Mouse (Mus musculus): ENCODE data around the gene Ccdc3. TPM values are rescaled to one million over a fixed set of nuclear protein-coding genes. Genes with fewer than 3 reads are reported as not detected.

Ccdc3 gene
- polyA plus RNA-seq, 1 experiment = 0.96 TPM

GRCm38 (mm10) chr2:5101743-5102245, 35.8 kb upstream of the Ccdc3 start:
- TF ChIP-seq CTCF (IDR thresholded peaks at IDR 0.05; ENCODE audit: extremely low read depth, insufficient read depth, insufficient read length, insufficient replicate concordance) (no peak), POLR2A (IDR thresholded peaks at IDR 0.05; ENCODE audit: low read depth, low read length) (no peak)
- 80% methylated on average over 10 of the region's 10 CpGs for WGBS
- Histone ChIP-seq H3K4me3 (ENCODE audit: extremely low read depth, insufficient read depth, insufficient read length) (no peak overlapping the region), H3K27me3 (ENCODE audit: control insufficient read depth, insufficient read depth, low read length) (peaks cover 1% of the 10 kb centered on the region; the same call in 1 of the 2 replicates), H3K36me3 (ENCODE audit: control insufficient read depth, insufficient read depth, low read length) (no peaks in the 10 kb centered on the region), H3K27ac (ENCODE audit: insufficient read depth, low read length) (no peak overlapping the region), H3K4me1 (ENCODE audit: control insufficient read depth, insufficient read depth, insufficient read length) (no peaks in the 10 kb centered on the region)
- no peak for DNase-seq (ENCODE audit: low read depth in 1 of 2, low spot score in 2 of 2)

- H3K4me1 ChIP-seq (ENCODE audit: control insufficient read depth, insufficient read depth, insufficient read length) = no peaks in the 10 kb centered on the region
- H3K27ac ChIP-seq (ENCODE audit: insufficient read depth, low read length) = no peak overlapping the region
- DNase-seq (ENCODE audit: low read depth in 1 of 2, low spot score in 2 of 2) = no peak
- peaks cover 1% of the 10 kb centered on the region; the same call in 1 of the 2 replicates for H3K27me3 ChIP-seq (ENCODE audit: control insufficient read depth, insufficient read depth, low read length)
- WGBS = 68% methylated on average over 1 of the region's 1 CpGs
- H3K4me3 ChIP-seq (ENCODE audit: extremely low read depth, insufficient read depth, insufficient read length) = no peak overlapping the region
- no peak for TF ChIP-seq CTCF (IDR thresholded peaks at IDR 0.05; ENCODE audit: extremely low read depth, insufficient read depth, insufficient read length, insufficient replicate concordance)
- H3K36me3 ChIP-seq (ENCODE audit: control insufficient read depth, insufficient read depth, low read length) = no peaks in the 10 kb centered on the region
These were observed 34.7 kb upstream of the Ccdc3 start for GRCm38 (mm10) chr2:5102891-5103290.

- H3K36me3 ChIP-seq (ENCODE audit: control insufficient read depth, insufficient read depth, low read length) = no peaks in the 10 kb centered on the region
- H3K27ac ChIP-seq (ENCODE audit: insufficient read depth, low read length) = no peak overlapping the region
- no peak overlapping the region for H3K4me3 ChIP-seq (ENCODE audit: extremely low read depth, insufficient read depth, insufficient read length)
- H3K27me3 ChIP-seq (ENCODE audit: control insufficient read depth, insufficient read depth, low read length) = no peaks in the 10 kb centered on the region
- no peaks in the 10 kb centered on the region for H3K4me1 ChIP-seq (ENCODE audit: control insufficient read depth, insufficient read depth, insufficient read length)
- no peak for DNase-seq (ENCODE audit: low read depth in 1 of 2, low spot score in 2 of 2)
- 44% methylated on average over 8 of the region's 8 CpGs for WGBS
- no peak for TF ChIP-seq POLR2A (IDR thresholded peaks at IDR 0.05; ENCODE audit: low read depth, low read length)
- no peak for TF ChIP-seq CTCF (IDR thresholded peaks at IDR 0.05; ENCODE audit: extremely low read depth, insufficient read depth, insufficient read length, insufficient replicate concordance)
These were observed 24.7 kb upstream of the Ccdc3 start for GRCm38 (mm10) chr2:5112785-5113291.

GRCm38 (mm10) chr2:5114386-5114785, 23.2 kb upstream of the Ccdc3 start:
- TF ChIP-seq CTCF (IDR thresholded peaks at IDR 0.05; ENCODE audit: extremely low read depth, insufficient read depth, insufficient read length, insufficient replicate concordance) = no peak
- TF ChIP-seq POLR2A (IDR thresholded peaks at IDR 0.05; ENCODE audit: low read depth, low read length) = no peak
- no peak overlapping the region for H3K27ac ChIP-seq (ENCODE audit: insufficient read depth, low read length)
- 90% methylated on average over 8 of the region's 8 CpGs for WGBS
- DNase-seq (ENCODE audit: low read depth in 1 of 2, low spot score in 2 of 2) = no peak
- H3K4me3 ChIP-seq (ENCODE audit: extremely low read depth, insufficient read depth, insufficient read length) = no peak overlapping the region
- no peaks in the 10 kb centered on the region for H3K4me1 ChIP-seq (ENCODE audit: control insufficient read depth, insufficient read depth, insufficient read length)
- no peaks in the 10 kb centered on the region for H3K27me3 ChIP-seq (ENCODE audit: control insufficient read depth, insufficient read depth, low read length)
- no peaks in the 10 kb centered on the region for H3K36me3 ChIP-seq (ENCODE audit: control insufficient read depth, insufficient read depth, low read length)

- no peak overlapping the region for H3K27ac ChIP-seq (ENCODE audit: insufficient read depth, low read length)
- no peaks in the 10 kb centered on the region for H3K27me3 ChIP-seq (ENCODE audit: control insufficient read depth, insufficient read depth, low read length)
- no peak overlapping the region for H3K4me3 ChIP-seq (ENCODE audit: extremely low read depth, insufficient read depth, insufficient read length)
- no peak for DNase-seq (ENCODE audit: low read depth in 1 of 2, low spot score in 2 of 2)
- H3K4me1 ChIP-seq (ENCODE audit: control insufficient read depth, insufficient read depth, insufficient read length) = no peaks in the 10 kb centered on the region
- WGBS = 49% methylated on average over 5 of the region's 5 CpGs
- TF ChIP-seq POLR2A (IDR thresholded peaks at IDR 0.05; ENCODE audit: low read depth, low read length) (no peak), CTCF (IDR thresholded peaks at IDR 0.05; ENCODE audit: extremely low read depth, insufficient read depth, insufficient read length, insufficient replicate concordance) (no peak)
- no peaks in the 10 kb centered on the region for H3K36me3 ChIP-seq (ENCODE audit: control insufficient read depth, insufficient read depth, low read length)
These were observed 20.6 kb upstream of the Ccdc3 start for GRCm38 (mm10) chr2:5116856-5117532.

GRCm38 (mm10) chr2:5125506-5125905, 12.1 kb upstream of the Ccdc3 start:
- DNase-seq (ENCODE audit: low read depth in 1 of 2, low spot score in 2 of 2) = no peak
- Histone ChIP-seq H3K27ac (ENCODE audit: insufficient read depth, low read length) (no peak overlapping the region), H3K4me1 (ENCODE audit: control insufficient read depth, insufficient read depth, insufficient read length) (no peaks in the 10 kb centered on the region), H3K36me3 (ENCODE audit: control insufficient read depth, insufficient read depth, low read length) (no peaks in the 10 kb centered on the region), H3K27me3 (ENCODE audit: control insufficient read depth, insufficient read depth, low read length) (no peaks in the 10 kb centered on the region), H3K4me3 (ENCODE audit: extremely low read depth, insufficient read depth, insufficient read length) (no peak overlapping the region)
- WGBS = 16% methylated on average over 6 of the region's 6 CpGs
- TF ChIP-seq CTCF (IDR thresholded peaks at IDR 0.05; ENCODE audit: extremely low read depth, insufficient read depth, insufficient read length, insufficient replicate concordance) (no peak), POLR2A (IDR thresholded peaks at IDR 0.05; ENCODE audit: low read depth, low read length) (no peak)

GRCm38 (mm10) chr2:5127369-5127768, 10.2 kb upstream of the Ccdc3 start:
- TF ChIP-seq POLR2A (IDR thresholded peaks at IDR 0.05; ENCODE audit: low read depth, low read length) = no peak
- H3K36me3 ChIP-seq (ENCODE audit: control insufficient read depth, insufficient read depth, low read length) = no peaks in the 10 kb centered on the region
- 87% methylated on average over 5 of the region's 5 CpGs for WGBS
- no peak overlapping the region for H3K4me3 ChIP-seq (ENCODE audit: extremely low read depth, insufficient read depth, insufficient read length)
- H3K4me1 ChIP-seq (ENCODE audit: control insufficient read depth, insufficient read depth, insufficient read length) = no peaks in the 10 kb centered on the region
- DNase-seq (ENCODE audit: low read depth in 1 of 2, low spot score in 2 of 2) = no peak
- no peaks in the 10 kb centered on the region for H3K27me3 ChIP-seq (ENCODE audit: control insufficient read depth, insufficient read depth, low read length)
- H3K27ac ChIP-seq (ENCODE audit: insufficient read depth, low read length) = no peak overlapping the region
